Mouse (Mus musculus): ENCODE data around the gene Rsph3b.
A peak's percentile ranks its signal among the peaks of the same experiment; 100 is the strongest.
"Not testable (repeated sequence)": the region's sequence is repeated elsewhere in the genome, so short reads cannot be mapped to it uniquely, and the experiment has no call there.

Rsph3b gene

DNA sequence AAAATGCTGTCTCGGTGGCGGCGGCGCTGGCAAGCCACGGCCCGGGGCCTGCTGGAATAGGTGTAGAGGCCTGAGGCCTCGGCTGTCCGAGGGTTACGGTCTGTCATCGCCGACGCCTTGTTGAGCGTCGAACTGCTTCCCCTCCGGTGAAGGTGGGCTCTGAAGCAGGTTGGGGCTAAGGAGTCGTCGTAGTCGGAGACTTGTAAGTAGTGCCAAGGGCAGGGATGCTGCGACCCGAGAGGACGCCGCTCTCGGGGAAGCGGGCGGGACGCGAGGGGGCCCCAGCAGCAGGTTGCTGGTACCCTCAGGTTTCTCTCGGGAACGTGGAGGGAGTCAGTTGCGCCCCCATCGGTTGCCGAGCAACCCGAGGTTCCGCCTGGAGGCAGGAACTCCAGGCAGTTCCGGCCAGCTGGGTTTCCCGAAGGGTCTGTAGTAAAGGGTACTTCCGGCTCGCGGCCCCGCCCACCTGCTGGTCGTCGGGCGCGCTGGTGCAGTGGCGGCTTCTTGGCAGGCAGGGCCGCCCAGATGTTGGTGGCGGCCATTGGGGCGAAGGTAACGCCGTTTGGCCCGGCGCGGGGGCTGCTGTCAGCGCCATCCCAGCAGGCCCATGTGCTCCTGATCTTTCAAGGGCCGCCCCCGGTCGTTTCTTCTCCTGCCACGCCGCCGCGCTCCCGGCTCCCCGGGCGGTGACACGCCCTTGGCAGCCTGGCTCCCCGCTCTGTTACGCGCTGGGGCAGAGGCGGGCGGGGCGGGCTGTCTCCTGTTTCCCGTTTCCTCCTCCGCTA is at the start of gene Rsph3b:
Gene Rsph3b, minus strand, starts transcription at position 699 of the 785 bp plus-strand sequence.
- DNase-seq (ENCODE audit: low spot score): peak; percentile 87

DNA sequence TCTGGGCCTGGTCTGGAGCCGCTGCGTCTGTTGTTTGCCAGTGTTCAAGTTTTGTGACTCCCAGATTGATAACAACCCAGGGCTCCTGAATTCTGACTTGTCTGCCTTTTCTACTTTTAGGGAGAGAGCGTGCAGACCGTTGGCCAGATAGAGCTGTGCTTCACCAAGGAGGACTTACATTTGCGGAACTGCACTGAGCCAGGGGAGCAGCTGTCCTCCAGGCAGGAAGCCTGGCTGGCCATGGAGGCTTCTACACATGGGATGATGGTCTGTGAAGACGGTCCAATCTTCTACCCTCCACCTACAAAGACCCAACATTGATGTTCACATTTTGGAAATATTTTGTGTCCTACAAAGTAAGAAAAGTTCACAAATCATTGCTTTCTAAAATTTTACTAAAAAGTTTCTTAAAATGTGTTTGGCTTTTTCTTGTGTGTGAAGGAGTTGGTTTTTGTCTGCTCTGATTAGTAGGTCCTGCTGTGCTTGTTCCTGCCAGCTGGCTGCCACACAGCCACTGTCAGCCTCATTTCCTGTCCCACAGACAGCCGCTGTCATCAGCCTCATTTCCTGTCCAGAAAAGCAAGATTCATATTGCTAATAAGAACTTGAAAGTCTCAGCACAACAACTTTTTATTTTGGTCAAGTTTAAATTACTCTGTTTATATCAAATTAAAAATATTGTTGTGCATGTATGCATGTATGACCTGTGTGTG is 49.5 kb upstream of the Rsph3b start:
- not testable (repeated sequence) for DNase-seq (ENCODE audit: low spot score)

DNA sequence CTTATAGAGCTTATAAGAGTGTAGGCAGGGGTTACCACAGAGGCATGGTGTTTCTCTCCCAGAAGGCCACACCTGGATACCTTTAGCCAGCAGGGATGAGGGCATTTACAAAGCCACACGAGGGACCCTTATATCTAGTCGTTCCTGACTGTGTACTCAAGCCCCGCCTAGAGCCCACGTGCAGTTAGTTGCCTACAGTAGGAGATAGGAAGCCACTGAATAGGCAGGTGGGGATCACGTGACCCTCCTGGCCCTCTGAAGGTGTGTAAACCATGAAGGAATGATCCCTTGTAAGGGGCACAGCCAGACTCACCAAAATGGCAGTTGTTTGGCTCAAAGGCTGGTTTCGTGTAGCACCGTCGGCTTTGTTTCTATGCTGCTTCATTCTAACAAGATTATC is 48.3 kb upstream of the Rsph3b start:
- not testable (repeated sequence) for DNase-seq (ENCODE audit: low spot score)

DNA sequence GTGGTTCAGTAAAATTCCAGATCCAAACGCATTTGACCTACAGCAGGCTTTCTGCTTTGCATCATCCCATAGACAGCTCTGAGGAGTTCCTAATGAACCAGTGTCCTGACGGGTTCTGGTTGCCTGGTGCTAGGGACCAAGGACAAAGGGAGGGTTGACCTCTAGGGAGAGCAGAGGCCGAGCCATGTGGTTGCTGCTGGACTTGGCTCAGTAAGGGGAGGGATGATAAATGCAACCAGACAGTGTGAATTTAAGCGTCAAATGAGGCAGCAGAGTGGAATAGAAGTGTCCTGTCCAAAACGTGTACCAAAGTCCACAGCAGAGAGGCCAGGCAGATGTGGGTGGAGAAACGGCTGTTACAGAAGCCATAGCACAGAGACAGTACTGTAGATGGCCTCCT is 47.0 kb upstream of the Rsph3b start:
- DNase-seq (ENCODE audit: low spot score): not testable (repeated sequence)

DNA sequence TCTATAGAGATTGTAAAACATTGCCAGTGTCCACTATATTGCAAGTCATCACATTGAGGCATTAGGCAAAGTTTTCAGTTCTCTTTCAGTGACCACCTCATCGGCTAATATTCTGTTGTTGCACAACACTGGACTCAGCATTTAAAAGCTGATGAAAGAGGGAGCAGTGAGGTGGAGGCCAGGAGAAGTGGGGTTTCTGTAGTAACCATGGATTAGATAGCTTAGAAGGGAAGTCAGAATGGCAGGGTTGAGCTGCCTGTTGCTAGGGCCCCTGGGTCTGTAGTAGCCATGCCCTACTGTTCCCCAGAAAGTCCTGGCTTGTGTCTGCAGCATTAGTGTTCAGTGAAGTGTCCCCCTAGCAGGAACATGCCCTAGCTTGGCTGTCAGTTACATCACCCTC is 37.6 kb upstream of the Rsph3b start:
- not testable (repeated sequence) for DNase-seq (ENCODE audit: low spot score)

DNA sequence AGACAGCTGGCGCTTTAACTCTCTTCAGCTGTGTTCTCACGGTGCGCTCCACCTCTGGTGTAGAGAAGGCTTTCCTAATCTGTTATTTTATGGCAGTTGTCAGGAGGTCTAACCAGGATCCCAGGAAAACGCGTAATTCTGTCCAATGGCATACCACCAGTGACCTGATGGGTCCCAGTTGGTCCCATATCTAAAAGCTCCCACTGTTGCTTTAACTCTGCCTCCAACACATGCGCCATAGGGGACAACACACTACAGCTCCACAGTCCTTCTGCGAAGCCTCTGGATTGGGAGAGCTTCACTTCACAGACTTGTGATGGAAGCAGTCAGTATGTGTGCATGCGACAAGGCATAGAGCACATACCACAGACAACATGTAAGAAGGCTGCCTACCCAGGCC is 31.7 kb upstream of the Rsph3b start:
- DNase-seq (ENCODE audit: low spot score): not testable (repeated sequence)

DNA sequence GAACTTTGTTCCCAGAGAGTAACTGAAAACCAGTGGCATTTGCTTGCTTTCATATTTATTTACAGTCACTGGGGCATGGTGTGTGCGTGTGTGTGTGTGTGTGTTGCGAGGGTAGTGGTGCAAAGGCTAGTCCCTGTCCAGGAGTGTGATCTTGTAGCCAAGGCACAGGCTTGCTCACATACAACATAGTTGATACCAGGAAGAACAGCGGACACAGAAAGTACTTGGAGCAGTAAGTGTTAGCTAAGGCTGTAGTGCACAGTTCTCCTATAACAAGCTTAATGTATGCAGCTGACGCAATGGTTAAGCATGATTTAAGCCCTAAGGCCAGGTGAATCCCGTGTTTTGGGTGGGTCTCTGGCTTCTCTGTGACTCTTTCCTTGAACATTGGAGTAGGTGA is 30.9 kb upstream of the Rsph3b start:
- DNase-seq (ENCODE audit: low spot score): not testable (repeated sequence)

DNA sequence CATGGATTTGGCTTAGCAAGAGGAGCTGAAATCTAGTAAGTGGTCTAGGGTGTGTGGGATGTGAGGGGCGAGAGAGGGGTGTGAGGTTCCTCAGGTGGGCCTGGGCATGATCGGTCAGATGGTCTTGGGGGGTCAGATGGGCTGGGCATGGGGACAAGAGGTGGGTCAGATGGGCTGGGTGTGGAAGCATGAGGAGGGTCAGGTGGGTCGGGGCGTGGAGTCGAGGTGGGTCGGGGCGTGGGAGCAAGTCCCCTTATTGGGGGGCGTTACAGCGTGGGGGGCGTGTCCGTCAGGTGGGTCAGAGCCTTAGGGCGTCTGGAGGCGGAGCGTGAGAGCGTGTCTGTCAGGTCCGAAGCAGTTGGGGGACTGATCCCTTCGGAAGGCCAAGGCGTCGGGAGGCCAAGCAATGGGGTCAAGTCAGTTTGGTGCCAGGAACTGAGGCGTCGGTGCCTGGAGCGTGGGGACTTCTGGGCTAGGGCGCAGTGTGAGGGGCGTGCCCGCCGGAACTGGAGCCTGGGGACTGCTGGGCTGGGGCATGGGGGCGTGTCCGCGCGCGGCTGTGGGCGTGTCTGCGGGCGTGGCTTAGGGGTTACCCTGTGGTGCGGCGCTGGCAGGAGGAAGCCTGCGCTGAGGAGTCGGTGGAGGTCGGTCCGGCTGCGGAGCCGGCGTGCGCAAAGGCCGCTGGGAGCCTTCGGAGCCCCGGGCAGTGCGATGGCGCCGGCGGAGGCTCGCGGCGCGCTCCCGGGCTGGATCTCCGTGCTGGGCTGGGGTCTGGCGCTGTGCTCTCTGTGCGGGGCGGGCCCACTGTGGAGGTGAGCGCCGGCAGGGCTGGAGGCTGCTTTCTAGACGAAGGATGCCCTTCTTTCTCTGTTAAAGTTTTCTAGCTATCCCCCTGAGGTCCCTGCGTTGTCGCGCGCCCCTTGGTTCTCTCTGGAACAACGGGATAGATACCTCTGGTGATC is 30.1 kb upstream of the Rsph3b start, which contains the start of gene Gm49721:
Gene Gm49721, plus strand, starts transcription at position 618 of the 962 bp plus-strand sequence.
- DNase-seq (ENCODE audit: low spot score): peak; percentile 64

DNA sequence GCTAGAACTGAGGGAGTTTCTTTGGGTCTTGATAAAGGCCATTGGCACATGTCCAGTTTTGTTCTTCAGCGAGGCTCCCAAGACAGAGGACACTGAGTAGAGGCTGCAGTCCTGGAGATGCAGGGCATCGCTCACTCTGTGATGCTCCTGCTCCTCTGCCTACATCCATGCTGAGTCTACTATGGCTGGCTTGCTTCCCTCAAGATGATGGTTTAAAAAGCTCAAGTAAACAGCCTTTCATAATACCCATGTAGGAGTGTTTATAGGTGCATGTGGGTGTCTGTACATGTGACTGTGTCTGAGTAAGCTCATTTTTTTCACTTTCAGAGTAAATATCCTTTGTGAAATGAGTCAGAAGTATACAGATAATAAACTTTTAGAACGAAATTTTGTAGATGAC is 26.5 kb upstream of the Rsph3b start:
- DNase-seq (ENCODE audit: low spot score): not testable (repeated sequence)

DNA sequence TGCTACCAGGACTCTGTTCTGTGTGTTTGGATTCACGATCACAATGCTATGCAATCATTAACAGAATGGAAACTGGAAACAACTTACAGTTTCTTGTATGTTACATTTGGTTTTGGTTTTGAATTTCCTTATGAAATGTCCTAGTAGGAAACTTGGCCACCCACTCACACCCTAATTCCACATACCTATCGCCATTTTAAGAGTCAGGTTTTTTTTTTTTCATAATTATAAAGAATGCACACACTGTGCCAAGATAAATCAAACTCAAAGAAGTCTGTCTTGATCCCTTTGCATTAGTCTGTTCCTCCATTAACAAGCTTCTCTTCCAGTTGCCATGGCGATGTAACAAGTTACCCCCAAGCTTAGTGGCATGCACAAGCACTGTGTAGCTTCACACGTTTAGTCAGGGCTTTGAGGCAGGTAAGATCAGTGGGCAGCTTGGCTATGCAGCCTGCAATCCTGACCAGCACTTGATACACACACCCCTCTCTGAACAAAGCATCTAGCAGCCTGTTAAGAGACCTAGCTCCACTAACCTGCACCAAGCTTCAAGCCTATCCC is 24.4 kb upstream of the Rsph3b start:
- not testable (repeated sequence) for DNase-seq (ENCODE audit: low spot score)

DNA sequence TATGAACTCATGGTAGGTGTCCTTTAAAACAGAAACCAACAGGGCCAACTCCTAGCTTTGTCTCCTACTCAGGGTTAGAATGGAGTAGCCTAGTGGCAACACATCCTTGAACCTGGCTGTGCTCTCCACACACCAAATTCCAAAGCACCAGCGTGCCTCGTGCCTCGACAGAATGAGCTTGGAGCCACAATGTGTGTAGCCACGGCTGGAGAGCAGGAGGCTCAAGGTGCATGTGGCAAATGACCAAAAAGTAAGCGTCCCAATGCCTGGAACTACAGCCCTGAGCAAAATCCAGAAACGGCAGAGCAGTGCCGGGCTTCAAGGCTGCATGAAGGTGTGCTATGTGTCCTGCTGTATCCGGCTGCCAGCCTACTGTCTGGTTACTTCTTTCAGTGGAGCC is 22.8 kb upstream of the Rsph3b start:
- not testable (repeated sequence) for DNase-seq (ENCODE audit: low spot score)

DNA sequence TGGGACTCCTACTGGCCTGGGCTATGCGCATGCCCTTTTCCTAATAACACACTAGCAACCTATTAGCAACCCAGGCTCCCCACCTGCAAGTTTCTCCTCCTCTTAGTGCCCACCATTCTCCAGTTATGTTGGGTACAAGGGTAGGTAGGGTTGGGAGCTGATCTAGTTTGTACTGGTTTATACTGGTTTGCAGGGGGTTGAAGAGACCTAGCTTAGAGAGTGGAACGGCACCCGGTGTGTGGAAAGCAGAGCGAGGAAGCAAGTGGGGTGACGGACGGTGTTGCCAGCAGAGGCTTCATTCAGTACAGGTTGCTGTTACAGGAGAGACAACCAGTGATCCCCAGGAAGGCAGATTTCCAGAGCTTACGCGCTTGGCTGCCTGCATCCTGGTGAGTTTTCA is 21.9 kb upstream of the Rsph3b start, which contains the start of gene Rnaset2b:
Gene Rnaset2b, plus strand, starts transcription at position 301 of the 400 bp plus-strand sequence.
- DNase-seq (ENCODE audit: low spot score): not testable (repeated sequence)

DNA sequence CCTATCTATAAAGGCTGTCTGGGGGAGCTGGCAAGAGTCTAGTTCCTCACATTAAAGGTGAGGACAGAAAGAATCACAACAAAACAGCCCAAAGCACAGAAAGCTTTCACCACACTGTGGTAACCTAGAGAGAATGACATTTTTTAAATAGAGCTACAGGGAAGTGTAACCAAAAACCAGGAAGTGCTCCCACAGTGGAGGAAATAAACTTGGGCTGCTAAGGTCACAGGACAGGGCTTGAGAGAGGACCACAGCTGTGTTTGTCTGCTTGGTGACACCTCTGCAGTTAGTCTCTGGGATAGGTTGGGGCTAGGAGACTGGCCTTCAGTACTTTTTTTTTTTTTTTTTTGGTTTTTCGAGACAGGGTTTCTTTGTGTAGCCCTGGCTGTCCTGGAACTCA is 19.2 kb upstream of the Rsph3b start:
- not testable (repeated sequence) for DNase-seq (ENCODE audit: low spot score)

DNA sequence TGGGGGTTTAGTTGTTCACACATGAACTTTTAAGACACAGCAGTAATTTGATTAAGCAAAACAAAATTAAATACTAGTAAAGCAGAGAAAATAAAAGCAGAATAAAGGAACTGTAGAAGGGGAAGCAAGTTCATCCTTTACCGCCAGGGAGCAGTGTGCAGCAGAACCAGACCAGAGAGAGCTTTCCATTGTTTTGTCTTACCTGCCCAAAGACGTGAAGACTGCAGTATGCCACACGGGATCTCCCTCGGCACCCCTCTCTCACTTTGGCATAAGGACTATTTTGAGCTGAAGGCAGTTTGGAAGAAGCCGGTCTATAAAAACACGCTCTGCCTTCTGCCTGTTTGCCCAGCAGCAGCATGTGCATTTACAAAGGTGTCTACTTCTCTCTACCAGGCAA is 16.9 kb upstream of the Rsph3b start:
- peak; percentile 23 for DNase-seq (ENCODE audit: low spot score)

DNA sequence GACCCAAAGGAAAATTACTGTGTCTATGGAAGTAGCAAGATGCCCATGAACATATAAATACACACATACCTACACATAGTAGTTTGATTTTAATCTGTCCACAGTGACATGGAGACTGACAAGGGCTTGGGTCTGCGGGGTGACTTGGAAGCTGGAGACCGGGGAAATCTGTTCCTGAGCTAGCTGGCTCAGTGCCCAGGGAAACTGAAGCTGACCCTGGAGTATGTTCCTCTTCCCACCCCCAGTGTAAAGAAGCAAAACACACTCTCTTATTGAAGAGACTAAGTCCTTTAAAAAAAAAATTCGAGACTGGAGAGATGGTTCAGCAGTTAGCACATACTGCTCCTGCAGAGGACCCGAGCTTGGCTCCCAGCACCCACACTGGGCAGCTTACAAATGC is 14.5 kb upstream of the Rsph3b start:
- not testable (repeated sequence) for DNase-seq (ENCODE audit: low spot score)

DNA sequence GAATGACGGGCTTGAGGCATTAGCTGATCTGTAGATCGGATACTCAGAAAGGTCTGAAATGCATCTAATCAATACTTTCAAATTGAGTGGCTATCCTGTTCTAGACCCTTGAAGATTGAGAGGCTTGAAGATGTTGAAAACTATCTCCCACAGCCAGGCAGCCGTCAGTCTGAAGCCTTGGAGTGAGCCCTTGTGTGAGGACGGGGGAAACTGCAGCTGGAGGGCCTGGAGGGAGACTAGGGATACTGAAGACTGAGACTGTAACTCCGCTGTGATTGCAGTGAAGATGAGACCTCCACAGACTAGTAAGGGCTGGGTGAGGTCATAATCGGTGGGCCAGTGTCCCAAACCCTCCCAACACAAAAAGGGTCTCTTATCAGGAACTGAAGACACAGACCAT is 13.9 kb upstream of the Rsph3b start:
- DNase-seq (ENCODE audit: low spot score): not testable (repeated sequence)

DNA sequence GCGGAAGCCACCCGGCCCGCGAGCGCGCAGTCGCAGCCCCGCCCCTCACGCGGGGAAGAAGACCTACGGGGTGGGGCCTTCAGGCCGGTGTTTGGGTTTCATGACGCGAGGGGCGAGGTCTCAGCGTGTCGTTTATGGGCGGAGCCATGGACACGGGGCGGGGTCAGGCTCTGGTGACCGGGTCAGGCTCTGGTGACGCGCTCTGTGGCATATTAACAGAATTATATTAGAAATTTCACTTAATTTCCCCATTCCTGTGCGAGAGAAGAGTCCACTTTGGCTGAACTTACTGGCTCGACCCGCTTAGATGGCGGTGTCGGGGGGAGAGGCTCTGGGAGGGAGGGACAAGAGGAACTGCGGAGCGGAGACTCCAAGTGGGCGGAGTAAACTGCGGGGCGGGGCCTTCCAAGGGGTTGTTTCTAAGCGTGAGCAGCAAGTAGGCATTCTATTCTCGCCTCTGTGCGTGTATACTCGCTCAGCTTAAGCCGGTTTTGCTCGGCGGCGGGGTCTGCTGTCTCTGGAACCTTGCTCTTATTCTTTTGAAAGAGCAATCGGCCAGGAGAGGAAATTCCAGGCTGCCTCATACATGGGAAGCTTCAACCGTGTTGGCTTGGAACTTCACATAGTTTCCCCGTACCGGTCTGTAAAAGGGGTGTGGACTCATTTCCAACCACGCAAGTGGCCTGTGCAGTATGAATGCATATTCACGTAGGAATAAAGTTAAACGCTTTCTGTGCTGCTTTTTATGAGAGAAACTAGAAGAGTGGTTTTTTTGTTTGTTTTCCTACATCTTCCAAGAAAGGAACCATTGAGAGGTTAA is 12.9 kb upstream of the Rsph3b start:
- DNase-seq (ENCODE audit: low spot score): not testable (repeated sequence)

DNA sequence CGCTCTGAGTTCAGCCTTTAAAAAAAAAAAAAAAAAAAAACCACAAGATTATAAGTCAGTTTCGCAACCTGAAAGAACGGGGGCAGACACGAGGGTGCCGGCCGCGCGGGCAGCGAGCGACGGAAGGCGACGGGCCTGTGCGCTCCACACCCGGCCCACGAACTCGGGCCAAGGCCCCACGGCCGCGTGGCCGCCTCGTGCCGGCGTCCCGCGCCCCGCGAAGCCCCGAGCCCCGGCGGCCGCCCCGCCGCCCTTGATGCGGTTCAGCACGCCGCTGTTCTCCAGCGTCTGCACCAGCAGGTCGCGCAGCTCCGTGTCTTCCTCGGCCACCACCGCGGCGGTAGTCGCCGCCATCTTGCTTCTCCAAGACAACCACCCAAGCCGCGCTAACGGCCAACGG is 12.3 kb upstream of the Rsph3b start, which contains the start of gene Tagap1:
Gene Tagap1, minus strand, starts transcription at position 381 of the 400 bp plus-strand sequence.
- DNase-seq (ENCODE audit: low spot score): peak; percentile 22

DNA sequence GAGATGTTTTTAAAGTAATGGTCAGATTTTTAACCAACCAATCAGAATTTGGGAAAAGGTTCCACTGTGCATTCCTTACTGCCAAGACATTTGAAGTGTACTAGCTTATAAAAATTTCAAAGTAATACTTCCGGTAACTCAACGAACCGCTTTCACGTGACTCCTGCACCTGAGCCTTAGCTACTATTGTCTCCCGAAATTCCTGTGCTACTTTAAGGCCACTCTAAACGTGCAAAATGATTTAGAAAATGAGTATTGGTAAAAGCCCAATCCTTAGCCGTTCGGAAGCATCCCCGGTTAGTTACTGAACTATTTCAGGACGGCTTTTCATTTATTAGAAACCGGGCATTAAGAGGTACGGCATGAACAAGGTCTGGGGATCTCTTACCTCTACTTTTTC is 11.9 kb upstream of the Rsph3b start:
- DNase-seq (ENCODE audit: low spot score): not testable (repeated sequence)

DNA sequence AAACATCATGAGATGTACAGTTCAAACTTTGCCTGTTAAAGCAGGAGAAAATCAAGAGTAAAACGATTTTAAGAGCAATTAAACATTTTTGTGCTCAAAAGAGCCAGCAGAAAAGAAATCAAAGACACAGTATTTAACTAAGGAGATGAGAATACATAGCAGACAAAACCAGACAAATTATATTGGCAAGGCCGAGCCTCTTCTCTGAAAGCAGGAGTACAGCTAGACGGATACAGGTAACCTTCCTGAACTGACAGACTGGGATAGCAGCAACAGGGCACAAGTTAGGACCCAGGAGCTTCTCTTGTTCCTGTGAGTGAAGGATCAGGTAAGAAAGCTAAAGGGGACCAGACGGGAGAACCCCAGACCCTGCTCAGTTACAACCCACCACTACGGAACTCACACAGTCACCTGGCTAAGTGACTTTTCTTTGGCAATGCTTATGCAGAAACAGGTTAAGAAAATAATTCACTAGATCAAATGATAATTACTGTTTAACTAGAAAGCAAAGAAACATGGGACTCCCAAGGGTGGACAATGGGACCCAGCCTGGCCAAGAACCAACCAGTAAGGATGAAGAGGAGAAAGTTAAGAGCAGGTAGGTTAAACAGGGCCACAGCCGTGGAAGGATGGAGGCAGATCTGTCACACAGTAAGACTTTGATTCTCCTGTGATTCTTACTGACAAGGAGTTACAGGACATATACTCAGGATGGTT is 11.2 kb upstream of the Rsph3b start:
- not testable (repeated sequence) for DNase-seq (ENCODE audit: low spot score)
